Mouse (Mus musculus): Measurements from ENCODE around the gene Retsat.

Retsat gene

DNA sequence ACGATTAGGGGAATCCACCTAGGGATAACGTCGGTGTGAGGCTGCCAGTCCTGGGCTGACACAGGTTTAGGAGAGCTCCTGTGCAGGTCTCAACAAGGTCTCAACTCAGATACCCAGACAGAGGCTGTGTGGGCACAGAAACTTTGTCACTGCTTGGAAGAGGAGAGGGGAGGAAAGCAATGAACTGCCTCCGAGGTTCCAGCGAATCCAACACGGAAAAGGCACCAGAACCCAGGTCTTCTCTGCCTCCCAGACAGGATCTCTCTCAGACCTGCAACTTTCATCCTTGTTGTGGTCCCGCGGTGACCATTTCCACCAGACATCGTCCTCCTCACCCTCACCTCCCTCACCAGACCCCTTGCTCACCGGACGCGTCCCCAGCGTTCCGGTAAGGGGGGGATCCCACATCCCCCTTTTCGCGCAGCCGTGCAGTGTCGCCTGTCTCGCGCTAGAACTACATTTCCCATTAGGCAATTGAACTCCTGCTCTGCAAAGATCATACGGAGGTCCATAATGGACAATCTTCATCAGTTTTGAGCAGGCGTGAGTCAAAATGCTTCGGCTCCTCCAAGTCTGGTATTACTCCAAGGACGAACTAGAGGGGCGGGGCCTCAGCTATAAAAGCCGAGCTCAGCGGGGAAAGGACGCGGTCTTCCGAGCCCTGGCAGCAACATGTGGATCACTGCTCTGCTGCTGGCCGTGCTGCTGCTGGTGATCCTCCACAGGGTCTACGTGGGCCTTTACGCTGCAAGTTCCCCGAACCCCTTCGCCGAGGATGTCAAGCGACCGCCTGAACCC, at the start of gene Retsat, which contains the start of gene Elmod3:
Gene Retsat (plus strand): TSS at position 520 of the 798 bp plus-strand sequence.
Gene Elmod3 (minus strand): TSS at position 458 of the 798 bp plus-strand sequence.
- peak; percentile 93 for DNase-seq (ENCODE audit: low read depth, low spot score)
- Histone ChIP-seq H3K27me3 (ENCODE audit: control insufficient read depth, insufficient read depth, low read length, poor library complexity, severe bottlenecking) (no peaks in the 10 kb centered on the region), H3K36me3 (ENCODE audit: control insufficient read depth, insufficient read depth, low read length, poor library complexity, severe bottlenecking) (no peaks in the 10 kb centered on the region; the same call in 1 of the 2 replicates)

DNA sequence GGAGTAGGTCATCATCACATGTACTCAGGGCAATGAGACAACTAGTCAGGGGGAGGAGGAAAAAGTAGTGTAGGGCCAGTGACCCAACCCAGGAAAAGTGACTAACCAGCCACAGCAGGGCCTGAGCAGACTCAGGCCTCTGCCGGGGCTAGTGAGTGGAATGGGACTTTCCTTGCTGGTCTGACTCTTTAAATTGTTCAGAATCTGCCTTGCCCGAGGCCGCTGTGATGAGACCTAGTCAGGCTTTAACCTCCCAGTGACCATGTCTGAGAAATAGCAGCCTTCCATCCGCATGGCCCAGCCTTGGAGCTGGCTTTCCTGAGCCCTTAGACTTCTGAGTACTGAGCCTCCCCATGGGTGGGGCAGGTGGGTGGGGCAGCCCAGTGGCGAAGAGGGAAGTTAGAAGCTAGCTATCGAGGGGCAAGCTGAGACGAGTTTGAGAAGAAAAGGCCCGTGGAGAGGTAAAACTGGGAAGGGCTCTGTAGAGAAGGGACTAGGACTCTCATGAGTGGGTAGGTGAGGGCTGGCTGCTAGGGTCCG, 49.2 kb upstream of the Retsat start:
- Histone ChIP-seq H3K36me3 (ENCODE audit: control insufficient read depth, insufficient read depth, low read length, poor library complexity, severe bottlenecking) (no peaks in the 10 kb centered on the region), H3K27me3 (ENCODE audit: control insufficient read depth, insufficient read depth, low read length, poor library complexity, severe bottlenecking) (no peaks in the 10 kb centered on the region)
- DNase-seq (ENCODE audit: low read depth, low spot score), result peak; percentile 59

DNA sequence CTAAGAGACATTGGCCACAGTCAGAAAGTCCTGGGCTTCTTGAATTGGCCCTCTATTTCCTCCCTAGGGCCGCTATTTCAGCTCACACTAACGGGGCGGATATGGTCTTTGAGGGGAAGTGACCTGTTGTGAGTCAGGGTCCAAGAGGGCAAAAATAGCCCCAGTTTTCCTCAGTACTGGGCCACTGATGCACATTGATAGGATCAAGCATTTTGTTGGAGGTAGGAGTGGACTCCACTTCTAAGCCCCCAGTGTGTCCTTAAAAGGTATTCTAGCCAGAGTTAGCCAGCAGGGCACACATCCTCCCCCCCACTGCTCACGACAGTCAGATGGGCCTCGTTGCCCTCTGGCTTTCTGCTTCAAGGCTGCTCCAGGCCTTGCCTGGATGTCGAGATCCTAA, 48.2 kb upstream of the Retsat start:
- H3K27me3 ChIP-seq (ENCODE audit: control insufficient read depth, insufficient read depth, low read length, poor library complexity, severe bottlenecking), result no peaks in the 10 kb centered on the region
- peak; percentile 20 for DNase-seq (ENCODE audit: low read depth, low spot score)
- no peaks in the 10 kb centered on the region; the same call in 1 of the 2 replicates for H3K36me3 ChIP-seq (ENCODE audit: control insufficient read depth, insufficient read depth, low read length, poor library complexity, severe bottlenecking)

DNA sequence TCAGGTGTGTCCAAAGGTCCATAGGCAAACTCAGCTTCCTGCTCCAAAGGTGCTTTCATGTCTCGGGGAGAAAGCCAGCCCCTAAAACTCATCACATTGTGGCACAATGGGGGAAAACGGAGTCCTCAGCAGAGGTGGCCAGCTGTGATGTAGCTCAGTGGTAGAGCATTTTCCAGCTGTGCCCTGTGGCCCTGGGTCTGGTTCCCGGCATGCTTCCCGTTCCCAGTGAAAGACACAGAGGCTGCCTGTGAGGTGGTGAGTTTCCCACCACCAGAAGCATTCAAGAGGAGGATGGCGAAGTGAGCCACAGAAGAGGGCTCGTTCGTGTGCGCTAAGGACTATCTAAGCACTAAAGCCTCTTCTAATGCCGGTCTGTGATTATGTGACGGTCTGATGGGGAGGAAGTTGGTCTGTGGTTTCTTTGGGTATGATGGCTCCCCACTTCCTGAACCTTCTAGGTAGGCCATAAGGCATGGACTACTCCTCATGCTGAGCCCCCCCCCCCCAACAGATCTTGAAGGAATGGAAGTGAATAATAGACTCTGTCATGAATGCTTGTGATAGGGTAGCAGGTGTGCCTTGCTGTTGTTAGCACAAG, 47.7 kb upstream of the Retsat start:
- peak; percentile 63 for DNase-seq (ENCODE audit: low read depth, low spot score)

DNA sequence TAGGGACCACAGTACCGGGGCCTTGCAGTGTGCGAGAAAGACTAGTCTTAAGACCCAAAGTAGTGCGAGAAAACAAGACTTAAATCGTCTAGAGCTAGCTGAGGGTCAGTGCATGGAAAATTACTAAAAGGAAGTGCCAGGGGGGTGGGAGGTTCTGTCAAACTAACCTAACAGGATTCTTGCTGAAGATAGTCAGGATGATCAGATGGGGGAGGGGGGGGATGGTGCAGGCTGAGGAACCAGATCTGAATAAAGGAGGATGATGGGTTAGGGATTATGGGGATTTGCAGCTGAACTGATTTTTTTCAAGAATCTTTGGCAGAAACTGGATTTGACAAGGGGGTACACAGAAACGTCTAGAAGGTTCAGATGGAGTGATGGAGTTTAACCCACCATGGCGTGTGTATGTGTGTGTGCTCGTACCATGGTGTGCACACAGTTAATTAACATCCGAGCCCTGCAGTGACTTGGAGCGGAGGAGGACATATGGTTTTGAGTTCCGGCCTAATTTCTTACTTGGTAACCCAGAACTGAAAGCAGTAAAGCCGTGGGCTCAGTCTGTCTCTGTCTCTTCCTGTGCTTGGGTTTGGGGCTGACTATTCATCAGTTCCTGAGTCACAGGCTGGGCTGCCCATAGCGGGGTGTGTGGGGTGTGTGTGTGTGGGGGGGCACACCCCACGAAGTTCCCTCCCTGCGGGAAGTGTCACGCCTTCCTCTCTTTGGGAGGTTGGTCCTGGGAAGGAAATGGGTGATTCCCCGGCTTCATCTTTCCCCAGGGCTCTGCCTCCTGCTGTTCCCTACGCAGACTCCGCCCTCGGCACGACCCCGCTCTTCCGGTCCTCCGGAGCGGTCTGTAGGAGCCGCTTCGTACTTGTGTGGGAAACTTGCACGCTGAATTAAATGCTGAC, 45.9 kb upstream of the Retsat start:
- Histone ChIP-seq H3K27me3 (ENCODE audit: control insufficient read depth, insufficient read depth, low read length, poor library complexity, severe bottlenecking) (no peaks in the 10 kb centered on the region), H3K36me3 (ENCODE audit: control insufficient read depth, insufficient read depth, low read length, poor library complexity, severe bottlenecking) (peaks cover 3% of the 10 kb centered on the region)
- DNase-seq (ENCODE audit: low read depth, low spot score), result peak; percentile 66

More for the DNA sequence above, 47.7 kb upstream of the Retsat start:
- H3K27me3 ChIP-seq (ENCODE audit: control insufficient read depth, insufficient read depth, low read length, poor library complexity, severe bottlenecking), result no peaks in the 10 kb centered on the region
- no peaks in the 10 kb centered on the region; the same call in none of the 2 replicates for H3K36me3 ChIP-seq (ENCODE audit: control insufficient read depth, insufficient read depth, low read length, poor library complexity, severe bottlenecking)

DNA sequence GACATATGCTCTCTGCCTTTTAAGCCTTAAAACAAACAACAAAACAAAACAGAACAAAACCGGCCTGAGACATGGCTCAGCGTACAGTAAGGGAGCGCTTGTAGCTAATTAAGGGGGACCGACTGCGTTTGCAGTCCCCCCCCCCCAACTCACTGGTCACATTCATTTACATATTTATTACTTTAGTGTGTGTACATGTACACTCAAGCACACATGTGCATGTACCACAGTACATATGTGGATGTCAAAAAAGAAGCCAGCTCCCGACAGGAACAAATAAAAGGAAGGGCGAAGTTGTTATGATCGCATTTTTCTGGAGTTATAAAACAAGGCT, 45.2 kb upstream of the Retsat start:
- H3K36me3 ChIP-seq (ENCODE audit: control insufficient read depth, insufficient read depth, low read length, poor library complexity, severe bottlenecking), result peaks cover 5% of the 10 kb centered on the region
- no peak for DNase-seq (ENCODE audit: low read depth, low spot score)
- H3K27me3 ChIP-seq (ENCODE audit: control insufficient read depth, insufficient read depth, low read length, poor library complexity, severe bottlenecking), result no peaks in the 10 kb centered on the region

DNA sequence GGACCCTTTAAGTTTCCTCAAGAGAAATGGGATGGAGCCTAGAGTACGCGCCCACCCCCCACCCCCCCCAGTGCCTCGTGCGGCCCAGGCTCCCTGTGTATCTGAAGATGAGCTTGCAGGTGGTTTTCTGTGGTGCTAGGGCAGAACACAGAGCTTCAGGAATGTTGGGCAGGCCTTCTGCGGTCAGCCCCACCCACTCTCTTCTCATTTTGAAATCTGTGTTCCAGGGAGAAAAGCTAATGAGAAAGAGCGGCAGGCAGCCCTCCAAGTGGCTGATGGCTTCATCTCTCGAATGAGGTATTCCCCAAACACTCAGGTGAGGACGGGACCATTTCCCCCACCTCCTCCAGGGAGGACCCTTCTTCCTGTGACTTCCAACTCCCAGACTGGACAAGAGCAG, 37.5 kb upstream of the Retsat start:
- DNase-seq (ENCODE audit: low read depth, low spot score), result no peak
- H3K36me3 ChIP-seq (ENCODE audit: control insufficient read depth, insufficient read depth, low read length, poor library complexity, severe bottlenecking), result peaks cover 8% of the 10 kb centered on the region
- no peaks in the 10 kb centered on the region for H3K27me3 ChIP-seq (ENCODE audit: control insufficient read depth, insufficient read depth, low read length, poor library complexity, severe bottlenecking)

DNA sequence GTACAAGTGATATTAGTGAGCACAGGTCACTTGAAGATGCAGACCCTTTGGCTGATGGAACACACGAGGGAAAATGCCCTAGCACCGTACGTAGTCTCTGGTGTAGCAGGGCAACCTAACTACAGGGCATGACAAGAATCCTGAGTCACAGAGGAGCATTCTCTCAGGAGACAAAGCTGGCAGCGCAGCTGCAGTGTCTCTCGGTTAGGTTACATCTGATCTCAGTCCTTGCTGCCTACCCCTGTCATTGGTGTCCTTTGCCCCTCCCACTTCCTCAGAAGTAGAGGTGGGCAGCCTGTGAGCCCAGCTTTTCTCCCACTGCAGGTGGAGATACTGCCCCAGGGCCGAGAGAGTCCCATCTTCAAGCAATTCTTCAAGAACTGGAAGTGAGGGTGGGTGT, 35.8 kb upstream of the Retsat start:
- Histone ChIP-seq H3K27me3 (ENCODE audit: control insufficient read depth, insufficient read depth, low read length, poor library complexity, severe bottlenecking) (no peaks in the 10 kb centered on the region), H3K36me3 (ENCODE audit: control insufficient read depth, insufficient read depth, low read length, poor library complexity, severe bottlenecking) (peaks cover 5% of the 10 kb centered on the region)
- DNase-seq (ENCODE audit: low read depth, low spot score), result no peak

DNA sequence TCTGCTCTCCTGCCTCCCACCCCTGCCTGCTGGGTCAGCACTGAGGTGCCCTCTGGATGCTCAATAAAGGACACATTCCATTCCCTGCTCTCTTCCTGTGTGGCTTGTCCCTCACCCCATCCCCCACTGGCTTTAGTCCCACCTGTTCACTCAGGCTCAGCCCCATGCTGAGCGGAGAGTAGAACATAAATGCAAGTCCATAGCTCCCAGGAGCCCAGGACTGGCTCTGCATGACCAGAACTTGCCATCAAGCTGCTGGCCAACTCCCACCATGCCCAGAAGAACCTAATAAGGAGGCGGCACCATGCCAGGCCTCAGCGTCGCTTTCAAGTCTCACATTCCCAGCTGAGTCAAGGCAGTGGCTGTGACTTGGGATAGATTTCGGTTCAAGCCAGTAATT, 35.4 kb upstream of the Retsat start:
- DNase-seq (ENCODE audit: low read depth, low spot score), result no peak
- Histone ChIP-seq H3K27me3 (ENCODE audit: control insufficient read depth, insufficient read depth, low read length, poor library complexity, severe bottlenecking) (no peaks in the 10 kb centered on the region), H3K36me3 (ENCODE audit: control insufficient read depth, insufficient read depth, low read length, poor library complexity, severe bottlenecking) (peaks cover 3% of the 10 kb centered on the region)

DNA sequence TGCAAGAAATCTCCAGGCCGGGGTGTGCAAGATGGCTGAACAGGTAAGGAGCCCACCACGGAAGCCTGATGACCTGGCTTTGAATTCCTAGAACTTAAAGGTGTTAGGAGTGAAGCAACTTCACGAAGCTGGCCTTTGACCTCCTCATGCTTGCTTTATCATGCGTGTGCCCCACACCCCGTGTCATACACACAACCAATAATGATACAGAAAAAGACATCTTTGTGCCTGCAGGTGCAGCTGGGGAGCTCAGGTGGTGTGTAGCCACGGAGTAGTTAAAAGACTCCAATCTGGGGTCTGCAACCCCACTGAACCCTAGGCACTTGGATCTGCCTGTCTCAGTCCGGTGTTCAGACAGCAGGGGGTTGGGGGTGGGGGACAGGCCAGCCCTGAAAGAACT, 32.8 kb upstream of the Retsat start:
- no peaks in the 10 kb centered on the region; the same call in none of the 2 replicates for H3K36me3 ChIP-seq (ENCODE audit: control insufficient read depth, insufficient read depth, low read length, poor library complexity, severe bottlenecking)
- H3K27me3 ChIP-seq (ENCODE audit: control insufficient read depth, insufficient read depth, low read length, poor library complexity, severe bottlenecking), result no peaks in the 10 kb centered on the region
- DNase-seq (ENCODE audit: low read depth, low spot score), result no peak

DNA sequence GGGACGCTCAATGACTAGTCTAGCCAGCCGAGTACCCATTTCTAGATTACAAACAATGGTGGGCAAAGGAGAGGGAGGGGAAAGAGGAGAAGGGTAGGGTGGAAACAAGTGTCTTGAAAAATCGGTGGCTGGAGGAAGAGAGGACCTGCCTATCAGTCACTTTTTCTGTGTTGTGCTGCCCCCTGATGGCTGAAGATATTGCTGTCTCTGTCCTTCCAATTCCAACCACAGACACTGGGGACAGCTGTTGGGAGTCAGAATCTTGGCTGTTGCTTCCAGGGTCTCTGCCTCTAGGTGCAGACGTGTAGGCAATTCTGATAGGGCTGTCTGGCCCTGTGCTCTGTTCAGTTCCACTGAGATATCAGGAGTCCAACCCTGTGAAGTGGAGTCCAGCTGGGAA, 32.2 kb upstream of the Retsat start:
- H3K27me3 ChIP-seq (ENCODE audit: control insufficient read depth, insufficient read depth, low read length, poor library complexity, severe bottlenecking), result no peaks in the 10 kb centered on the region

DNA sequence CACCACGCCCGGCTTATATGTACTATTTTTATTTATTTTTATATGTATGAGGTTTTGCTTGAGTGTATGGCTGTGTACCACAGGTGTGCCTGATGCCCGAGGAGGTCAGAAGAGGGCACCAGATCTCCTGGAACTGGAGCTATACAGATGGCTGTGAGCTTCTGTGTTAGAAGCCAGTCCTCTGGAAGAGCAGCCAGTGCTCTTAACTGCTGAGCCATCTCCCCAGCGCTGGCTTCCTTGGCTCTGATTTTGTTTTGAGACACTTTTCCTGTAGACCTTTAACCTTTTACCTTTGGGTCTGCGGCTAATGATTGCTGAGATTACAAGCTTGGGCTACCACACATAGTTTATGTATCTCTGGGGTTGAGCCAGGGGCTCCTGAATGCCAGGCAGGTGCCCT, 30.8 kb upstream of the Retsat start:
- DNase-seq (ENCODE audit: low read depth, low spot score), result no peak
- H3K36me3 ChIP-seq (ENCODE audit: control insufficient read depth, insufficient read depth, low read length, poor library complexity, severe bottlenecking), result no peaks in the 10 kb centered on the region; the same call in 1 of the 2 replicates
- H3K27me3 ChIP-seq (ENCODE audit: control insufficient read depth, insufficient read depth, low read length, poor library complexity, severe bottlenecking), result no peaks in the 10 kb centered on the region

More for the DNA sequence above, 32.2 kb upstream of the Retsat start:
- H3K36me3 ChIP-seq (ENCODE audit: control insufficient read depth, insufficient read depth, low read length, poor library complexity, severe bottlenecking), result no peaks in the 10 kb centered on the region; the same call in none of the 2 replicates
- DNase-seq (ENCODE audit: low read depth, low spot score), result peak; percentile 91

DNA sequence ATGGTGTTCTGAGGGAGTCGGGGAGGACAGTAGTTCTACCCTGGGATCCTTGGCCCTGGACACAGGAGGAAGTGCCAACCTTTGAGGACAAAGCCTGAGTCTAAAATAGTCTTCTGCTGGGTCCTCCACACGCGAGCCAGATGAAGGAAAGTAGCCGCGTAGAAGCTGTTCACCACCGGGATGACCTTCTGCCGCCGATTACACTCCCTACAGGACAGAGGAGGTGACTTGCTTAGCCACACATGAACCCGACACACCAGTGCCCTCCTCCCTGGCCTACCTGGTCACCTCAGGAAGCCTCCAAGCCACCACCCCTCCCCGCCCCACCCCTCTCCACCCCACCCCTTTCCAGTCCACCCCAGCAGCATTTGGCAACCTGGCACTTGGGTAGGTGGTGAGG, 29.5 kb upstream of the Retsat start:
- no peaks in the 10 kb centered on the region; the same call in 1 of the 2 replicates for H3K36me3 ChIP-seq (ENCODE audit: control insufficient read depth, insufficient read depth, low read length, poor library complexity, severe bottlenecking)
- no peak for DNase-seq (ENCODE audit: low read depth, low spot score)
- no peaks in the 10 kb centered on the region for H3K27me3 ChIP-seq (ENCODE audit: control insufficient read depth, insufficient read depth, low read length, poor library complexity, severe bottlenecking)

DNA sequence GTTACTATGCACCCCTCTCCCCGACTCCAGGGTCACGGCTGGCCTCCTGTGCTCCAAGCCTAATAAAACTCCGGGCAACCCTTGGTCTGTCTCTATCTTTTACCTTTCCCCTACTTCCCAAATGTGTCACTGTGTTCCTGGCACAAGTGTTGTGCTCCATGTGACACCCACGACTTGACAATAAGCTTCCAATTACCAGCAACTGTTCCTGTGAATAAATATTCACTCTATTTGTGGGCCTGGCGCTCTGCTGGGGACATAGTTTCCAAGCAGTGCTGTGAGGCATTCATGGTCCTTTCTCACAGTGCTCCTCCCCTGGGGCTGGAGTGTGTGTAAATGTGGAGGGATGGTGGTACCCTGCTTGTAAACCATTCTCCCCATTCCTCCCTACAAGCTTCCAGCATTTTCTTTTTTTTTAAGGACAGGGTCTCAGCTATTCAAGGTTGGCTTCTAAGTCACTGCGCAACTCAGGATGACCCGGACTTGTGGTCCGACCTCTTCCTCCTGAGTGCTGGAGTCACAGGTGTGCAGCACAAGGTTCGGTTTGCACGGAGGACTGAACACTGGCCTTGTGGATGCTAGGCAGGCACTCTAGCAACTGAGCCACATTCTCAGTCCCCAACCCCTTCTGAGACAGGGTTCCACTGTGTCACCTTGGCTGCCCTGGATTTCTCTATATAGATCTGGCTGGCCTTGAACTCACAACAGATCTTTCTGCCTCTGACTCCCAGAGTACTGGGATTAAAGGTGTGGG, 27.5 kb upstream of the Retsat start:
- no peak for DNase-seq (ENCODE audit: low read depth, low spot score)
- Histone ChIP-seq H3K27me3 (ENCODE audit: control insufficient read depth, insufficient read depth, low read length, poor library complexity, severe bottlenecking) (no peaks in the 10 kb centered on the region), H3K36me3 (ENCODE audit: control insufficient read depth, insufficient read depth, low read length, poor library complexity, severe bottlenecking) (no peaks in the 10 kb centered on the region; the same call in none of the 2 replicates)
